Mouse (Mus musculus) megakaryocyte, embryonic 14.5 days (primary cell): ENCODE results near the gene Prpsap2.

ENCODE experiments used
- FLI1 ChIP-seq: IDR thresholded peaks from 2 replicates; pipeline ENCODE4 v1.6.1; 2012; ENCODE audit warnings: low read length, inconsistent platforms, mixed read lengths
- GATA1 ChIP-seq: IDR thresholded peaks from 3 replicates; pipeline ENCODE4 v1.6.1; 2012; ENCODE audit warnings: mixed read lengths, low read length, inconsistent platforms, borderline replicate concordance

GRCm38 (mm10) chr11:61714346-61715117 lies 47.4 kb downstream of the Prpsap2 start:
- TF ChIP-seq GATA1 = no peak
- no peak for TF ChIP-seq FLI1
